Mouse (Mus musculus) erythroblast, embryonic 14.5 days (primary cell): ENCODE data around the gene Stkld1.
"Not testable (repeated sequence)": the region's sequence is repeated elsewhere in the genome, so short reads cannot be mapped to it uniquely, and the experiment has no call there.

Source experiments
- GATA1 ChIP-seq: IDR thresholded peaks from 2 replicates; pipeline ENCODE4 v1.6.1; 2012; ENCODE audit warnings: low read length, inconsistent platforms, mixed read lengths
- TAL1 ChIP-seq: IDR thresholded peaks from 3 replicates; pipeline ENCODE4 v1.6.1; 2012; ENCODE audit warnings: low read length, inconsistent platforms, mixed read lengths

DNA sequence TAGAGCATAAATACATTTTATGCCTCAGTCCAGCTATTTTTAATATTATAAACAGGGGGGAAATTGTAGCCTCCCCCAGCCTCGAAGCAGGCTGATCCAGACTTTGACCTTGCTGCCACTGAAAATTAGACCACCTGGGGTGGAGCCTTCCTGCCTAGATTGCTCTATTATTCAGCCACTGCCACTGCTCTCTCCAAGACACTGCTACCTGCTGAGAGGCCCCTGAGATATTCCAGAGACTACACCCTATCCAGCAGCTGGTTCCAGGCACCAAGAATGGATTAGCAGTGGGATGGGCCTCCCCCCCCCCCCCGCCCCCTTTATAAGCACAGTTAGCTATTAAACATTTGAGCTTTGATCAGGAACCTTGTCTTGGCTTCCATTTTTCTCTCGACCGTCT is 47.7 kb upstream of the Stkld1 start:
- TF ChIP-seq GATA1, TAL1: not testable (repeated sequence)
